Mouse (Mus musculus) lung, postnatal 0 days (tissue): ENCODE measurements around the gene Hoxc6.

Experiments used
- CTCF ChIP-seq: IDR thresholded peaks from 2 replicates; pipeline ENCODE4 v1.5.1; 2016; ENCODE audit warnings: antibody characterized with exemption, mild to moderate bottlenecking
- EP300 ChIP-seq: IDR thresholded peaks from 2 replicates; pipeline ENCODE4 v1.6.1; 2016; ENCODE audit warnings: antibody characterized with exemption, mild to moderate bottlenecking, control low read depth

- TF ChIP-seq CTCF, result no peak
- TF ChIP-seq EP300, result no peak
These were observed 23.0 kb upstream of the Hoxc6 start for GRCm38 (mm10) chr15:102975034-102975433.
